Mouse (Mus musculus) lung, embryonic 14.5 days (tissue): Measurements from ENCODE around the gene A630073D07Rik. TPM values are rescaled to one million over a fixed set of nuclear protein-coding genes. Genes with fewer than 3 reads are reported as not detected.
A peak's percentile ranks its signal among the peaks of the same experiment; 100 is the strongest.
"Not testable (repeated sequence)": the region's sequence is repeated elsewhere in the genome, so short reads cannot be mapped to it uniquely, and the experiment has no call there.

Experiments
- ATAC-seq: fragments of 200-750 bp; cut with Nextera tagmentation; 2 replicates; pipeline ENCODE4 v1.8.0; 2017; ENCODE audit warnings: mild to moderate bottlenecking, moderate TSS enrichment, moderate library complexity; ENCODE audit not compliant: insufficient read depth
- DNase-seq: peaks from one replicate; pipeline ENCODE4 v3.0.0-alpha.2; 2015
- H3K27ac ChIP-seq: fragments of 300-500 bp; sonication (generic); 2 replicates; pipeline ENCODE4 v1.5.1; 2014; ENCODE audit warnings: low read depth, mild to moderate bottlenecking, moderate library complexity
- H3K27me3 ChIP-seq: fragments of 300-500 bp; sonication (generic); 2 replicates; pipeline ENCODE4 v1.6.1; 2014; ENCODE audit warnings: low read length, control low read depth; ENCODE audit not compliant: insufficient read depth
- H3K36me3 ChIP-seq: fragments of 300-500 bp; sonication (generic); 2 replicates; pipeline ENCODE4 v1.6.1; 2014; ENCODE audit warnings: control low read depth; ENCODE audit not compliant: insufficient read depth
- H3K4me1 ChIP-seq: fragments of 300-500 bp; sonication (generic); 2 replicates; pipeline ENCODE4 v1.6.1; 2014; ENCODE audit warnings: antibody characterized with exemption, control low read depth; ENCODE audit not compliant: insufficient read depth
- H3K4me2 ChIP-seq: fragments of 300-500 bp; sonication (generic); 2 replicates; pipeline ENCODE4 v1.6.1; 2014; ENCODE audit warnings: mild to moderate bottlenecking
- H3K4me3 ChIP-seq: fragments of 300-500 bp; sonication (generic); 2 replicates; pipeline ENCODE4 v1.5.1; 2014; ENCODE audit warnings: low read depth, low read length
- H3K9ac ChIP-seq: fragments of 300-500 bp; sonication (generic); 2 replicates; pipeline ENCODE4 v1.6.1; 2014
- H3K9me3 ChIP-seq: fragments of 300-500 bp; sonication (generic); 2 replicates; pipeline ENCODE4 v1.6.1; 2016; ENCODE audit warnings: low read depth, low read length, control low read depth
- CTCF ChIP-seq: IDR thresholded peaks from 2 replicates; pipeline ENCODE4 v1.5.1; 2016; ENCODE audit warnings: antibody characterized with exemption, low read depth
- WGBS: fragments of 180-500 bp; shearing (Covaris S2); extraction: QIAGEN DNeasy Blood & Tissue Kit; methylation state at CpG from one replicate; pipeline ENCODE4 v1.1.7; 2014; 5-methylcytosine and 5-hydroxymethylcytosine counted together
- polyA plus RNA-seq: library from polyadenylated mRNA; unstranded; fragments of >200 nt; fragmentation: Nextera tagmentation; extraction: Ambion mirVana; gene quantifications from 2 replicates; pipeline ENCODE4 v1.2.1, GENCODE M21; 2014

A630073D07Rik gene
- not detected in 2 replicates for polyA plus RNA-seq

DNA sequence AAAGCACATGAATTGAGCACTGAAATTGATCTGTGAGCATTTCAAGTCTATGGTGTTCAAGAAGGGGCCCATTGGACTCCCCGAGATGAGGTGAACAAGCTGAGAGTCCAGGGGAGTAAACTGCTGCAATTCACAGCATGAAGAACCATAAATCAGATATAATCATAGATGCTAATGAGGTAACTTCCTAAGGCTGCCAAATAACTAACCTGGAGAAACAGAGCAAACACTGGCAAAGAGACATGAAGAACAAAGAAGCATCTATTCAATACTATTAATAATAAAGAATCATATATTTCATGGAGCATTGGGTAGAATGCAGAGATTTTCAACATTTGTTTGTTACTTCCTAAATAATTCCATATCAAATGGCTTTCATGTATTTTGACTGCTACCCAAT lies at the start of gene A630073D07Rik:
TSS of gene A630073D07Rik (minus strand) at position 101 of the 400 bp plus-strand sequence.
- 71% methylated on average over 1 of the region's 1 CpGs for WGBS
- H3K4me2 ChIP-seq: no peak within 1 kb of the TSS
- H3K27me3 ChIP-seq: no peaks in the 10 kb centered on the region
- no peaks in the 10 kb centered on the region for H3K36me3 ChIP-seq
- DNase-seq (no peak), ATAC-seq (no peak)
- H3K9me3 ChIP-seq: no peaks in the 10 kb centered on the region
- H3K4me3 ChIP-seq: no peak within 1 kb of the TSS
- TF ChIP-seq CTCF: no peak
- no peaks in the 10 kb centered on the region for H3K4me1 ChIP-seq
- no peak within 1 kb of the TSS for H3K27ac ChIP-seq
- no peak within 1 kb of the TSS for H3K9ac ChIP-seq

DNA sequence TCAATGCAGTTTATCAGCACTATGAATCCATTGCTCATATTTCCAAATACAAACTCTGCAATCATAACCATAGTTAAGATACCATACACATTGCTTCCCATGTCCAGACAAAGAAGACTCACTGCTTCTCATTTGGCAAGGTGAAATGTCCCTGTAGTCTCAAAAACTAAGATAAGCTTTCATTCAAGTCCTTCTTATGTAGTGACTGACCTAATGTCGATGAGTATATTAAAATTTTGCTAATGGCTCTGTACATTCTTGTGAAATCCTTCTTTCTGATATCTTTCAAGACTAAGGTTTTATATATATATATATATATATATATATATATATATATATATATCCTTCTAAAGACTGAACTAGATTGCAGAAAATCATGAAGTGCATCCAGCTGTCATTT lies 49.6 kb upstream of the A630073D07Rik start, which contains the start of gene Tas2r121:
TSS of gene Tas2r121 (minus strand) at position 101 of the 400 bp plus-strand sequence.
- TF ChIP-seq CTCF: no peak
- Histone ChIP-seq H3K27me3 (no peaks in the 10 kb centered on the region), H3K36me3 (no peaks in the 10 kb centered on the region), H3K4me1 (no peaks in the 10 kb centered on the region), H3K4me3 (no peak within 1 kb of the TSS), H3K9ac (no peak within 1 kb of the TSS), H3K4me2 (no peak within 1 kb of the TSS), H3K9me3 (no peaks in the 10 kb centered on the region), H3K27ac (no peak within 1 kb of the TSS)
- 65% methylated on average over 1 of the region's 1 CpGs for WGBS
- ATAC-seq: no peak
- DNase-seq: no peak

- not testable (repeated sequence) for DNase-seq, H3K9ac ChIP-seq, H3K27ac ChIP-seq, H3K4me2 ChIP-seq, H3K36me3 ChIP-seq, ATAC-seq, H3K4me1 ChIP-seq, H3K9me3 ChIP-seq, H3K4me3 ChIP-seq, H3K27me3 ChIP-seq
- 70% methylated on average over 7 of the region's 7 CpGs for WGBS
These were observed 40.3 kb upstream of the A630073D07Rik start for GRCm38 (mm10) chr6:132691596-132691995.

- H3K9ac ChIP-seq: no peak within 1 kb of the TSS
- TF ChIP-seq CTCF: no peak
- no peaks in the 10 kb centered on the region for H3K4me1 ChIP-seq
- H3K4me2 ChIP-seq: no peak within 1 kb of the TSS
- no peak for DNase-seq
- H3K27ac ChIP-seq: no peak within 1 kb of the TSS
- no peaks in the 10 kb centered on the region for H3K9me3 ChIP-seq
- no peaks in the 10 kb centered on the region for H3K27me3 ChIP-seq
- ATAC-seq: no peak
- H3K4me3 ChIP-seq: no peak within 1 kb of the TSS
- H3K36me3 ChIP-seq: no peaks in the 10 kb centered on the region
These were observed 5.3 kb upstream of the A630073D07Rik start, which contains the start of gene Tas2r120 for GRCm38 (mm10) chr6:132656653-132657052. Gene Tas2r120, plus strand, starts transcription at chr6:132656953.

DNA sequence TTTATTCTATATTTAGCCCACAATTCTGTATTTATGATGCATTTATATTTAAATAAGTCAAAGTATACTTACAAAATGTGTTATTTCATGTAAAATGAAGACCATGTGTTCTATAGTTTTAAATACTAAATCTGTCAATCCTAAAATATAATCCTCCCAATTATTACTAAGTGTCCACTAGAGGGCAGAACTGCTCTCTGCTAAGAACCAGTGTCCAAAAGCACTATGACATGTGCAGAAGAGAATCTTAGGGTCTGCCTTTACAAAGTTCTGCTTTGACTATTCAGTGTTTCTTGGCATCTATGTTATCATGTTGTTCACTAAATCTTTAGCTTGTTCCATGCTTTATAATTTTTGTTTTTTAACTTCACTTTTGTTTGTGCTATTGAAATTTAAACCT lies 1.9 kb downstream of the A630073D07Rik start:
- Histone ChIP-seq H3K4me1 (no peaks in the 10 kb centered on the region), H3K9ac (no peak overlapping the region), H3K27me3 (no peaks in the 10 kb centered on the region), H3K4me3 (no peak overlapping the region), H3K36me3 (no peaks in the 10 kb centered on the region), H3K4me2 (no peak overlapping the region), H3K9me3 (no peaks in the 10 kb centered on the region), H3K27ac (no peak overlapping the region)
- TF ChIP-seq CTCF: peak; percentile 55
- DNase-seq (peak; percentile 59), ATAC-seq (no peak)

- H3K9ac ChIP-seq, H3K4me3 ChIP-seq, ATAC-seq, H3K36me3 ChIP-seq, H3K4me2 ChIP-seq, H3K27me3 ChIP-seq, H3K27ac ChIP-seq, DNase-seq, H3K4me1 ChIP-seq, H3K9me3 ChIP-seq: not testable (repeated sequence)
- 72% methylated on average over 2 of the region's 2 CpGs for WGBS
These were observed 55.7 kb downstream of the A630073D07Rik start, which contains the start of gene Prp2 for GRCm38 (mm10) chr6:132595613-132596012. Gene Prp2, plus strand, starts transcription at chr6:132595913.

Other genes starting within 250 kb of the A630073D07Rik start
- not detected in 2 replicates for gene Prh1, start 81.7 kb downstream of the A630073D07Rik start, polyA plus RNA-seq
- gene Prp2, start 55.6 kb downstream of the A630073D07Rik start, polyA plus RNA-seq: not detected in 2 replicates
- not detected in 2 replicates for gene Tas2r120, start 5.4 kb upstream of the A630073D07Rik start, polyA plus RNA-seq
- not detected in 2 replicates for gene Tas2r121, start 49.5 kb upstream of the A630073D07Rik start, polyA plus RNA-seq
- not detected in 2 replicates for gene Tas2r122, start 60.4 kb upstream of the A630073D07Rik start, polyA plus RNA-seq
- gene Tas2r115, start 86.5 kb upstream of the A630073D07Rik start, polyA plus RNA-seq: not detected in 2 replicates
- gene Tas2r124, start 103.2 kb upstream of the A630073D07Rik start, polyA plus RNA-seq: not detected in 2 replicates
- not detected in 2 replicates for gene Tas2r102, start 110.6 kb upstream of the A630073D07Rik start, polyA plus RNA-seq
- not detected in 2 replicates for gene Tas2r136, start 126.6 kb upstream of the A630073D07Rik start, polyA plus RNA-seq
- gene Tas2r117, start 151.3 kb upstream of the A630073D07Rik start, polyA plus RNA-seq: not detected in 2 replicates
- gene Tas2r123, start 195.6 kb upstream of the A630073D07Rik start, polyA plus RNA-seq: not detected in 2 replicates
- gene Tas2r116, start 203.9 kb upstream of the A630073D07Rik start, polyA plus RNA-seq: not detected in 2 replicates
- not detected in 2 replicates for gene Tas2r110, start 216.5 kb upstream of the A630073D07Rik start, polyA plus RNA-seq
- gene Tas2r113, start 241.5 kb upstream of the A630073D07Rik start, polyA plus RNA-seq: not detected in 2 replicates